Mouse (Mus musculus) brain, adult 2 months (tissue): Measurements from ENCODE around the gene Pde10a.
A peak's percentile ranks its signal among the peaks of the same experiment; 100 is the strongest.

ENCODE experiments used
- DNase-seq: peaks from one replicate; pipeline ENCODE4 v3.0.0; 2011; ENCODE audit warnings: low read depth, low spot score

Pde10a gene

GRCm38 (mm10) chr17:8888105-8888504, 362.9 kb downstream of the Pde10a start:
- peak; percentile 51 for DNase-seq

DNA sequence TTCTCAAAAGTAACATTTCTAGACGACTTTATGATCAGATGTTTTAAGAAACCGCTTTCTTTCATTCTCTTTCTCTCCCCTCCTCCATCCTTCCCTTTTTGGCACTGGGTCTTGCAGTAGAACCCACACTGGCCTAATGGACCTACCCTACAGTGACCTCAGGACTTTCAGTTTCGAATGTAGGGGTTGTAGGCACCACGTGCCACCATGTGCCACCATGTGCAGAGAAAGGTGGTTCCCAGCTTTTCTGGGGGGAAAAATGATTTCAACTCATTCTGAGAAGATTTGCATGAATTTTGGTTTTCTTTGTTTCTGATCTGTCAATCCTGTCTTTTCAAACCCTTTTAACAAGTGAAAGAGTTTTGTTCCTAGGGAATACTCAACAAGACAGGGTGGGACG, 363.5 kb downstream of the Pde10a start:
- DNase-seq, result no peak

DNA sequence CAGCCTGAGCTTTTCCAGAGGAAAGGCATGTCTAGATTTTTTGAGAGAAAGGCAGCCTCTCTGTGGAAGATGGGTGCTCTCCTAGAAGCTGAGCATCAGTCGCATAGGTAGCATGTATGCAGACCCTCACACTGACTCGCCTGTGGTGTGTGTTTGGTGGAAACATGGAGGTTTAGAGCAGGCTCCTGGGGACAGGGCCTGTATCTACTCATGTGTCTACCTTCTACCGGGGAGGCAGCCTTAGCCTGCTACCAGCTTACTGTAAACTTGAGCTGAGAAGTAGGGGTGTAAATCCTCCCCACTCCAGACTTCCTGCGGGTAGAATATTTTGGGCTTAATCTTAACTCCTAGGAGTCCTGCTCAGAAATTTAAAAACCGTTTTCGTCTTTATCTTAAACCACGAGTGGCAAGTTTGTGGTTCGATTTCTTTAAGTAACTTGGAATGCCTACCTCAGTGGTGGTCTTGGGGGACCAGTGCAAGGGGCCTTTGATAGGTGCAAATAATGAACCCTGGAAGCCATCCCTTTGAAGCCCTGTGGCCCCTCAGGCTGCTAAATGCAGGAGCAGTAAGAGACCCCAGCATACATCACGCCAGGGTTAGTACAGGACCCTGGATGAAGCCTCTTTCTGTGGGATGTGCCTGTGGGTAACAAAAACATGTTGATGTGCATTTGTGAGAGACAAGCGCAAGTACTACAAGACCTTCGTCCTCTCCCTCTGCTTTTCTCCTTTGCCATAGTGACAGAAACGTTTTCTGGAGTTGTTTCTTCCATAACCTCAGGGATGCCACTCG, 367.2 kb downstream of the Pde10a start:
- no peak for DNase-seq

- DNase-seq, result no peak
Measured at GRCm38 (mm10) chr17:8895991-8896390, 370.8 kb downstream of the Pde10a start.

DNA sequence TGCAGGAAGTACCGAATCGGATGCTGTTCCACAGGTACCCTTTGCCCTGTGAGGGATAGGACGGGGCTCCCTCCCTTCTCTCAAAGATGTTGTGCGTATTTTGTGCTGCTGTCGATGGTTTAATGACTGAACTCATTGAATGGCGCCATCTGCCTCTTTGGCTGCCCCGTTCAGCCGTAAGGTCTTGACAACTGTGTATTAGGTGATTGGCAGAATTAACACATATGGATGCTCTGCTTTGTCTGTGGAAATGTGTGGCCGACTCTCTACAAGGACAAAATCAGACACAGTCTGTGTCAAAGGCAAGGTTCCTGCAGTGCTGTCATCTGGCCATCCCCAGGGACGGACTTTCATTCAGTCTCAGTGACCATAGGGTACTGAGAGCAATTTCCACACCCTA, 372.6 kb downstream of the Pde10a start:
- peak; percentile 39 for DNase-seq

- DNase-seq, result peak; percentile 64
Measured at GRCm38 (mm10) chr17:8898221-8898620, 373.0 kb downstream of the Pde10a start.

DNA sequence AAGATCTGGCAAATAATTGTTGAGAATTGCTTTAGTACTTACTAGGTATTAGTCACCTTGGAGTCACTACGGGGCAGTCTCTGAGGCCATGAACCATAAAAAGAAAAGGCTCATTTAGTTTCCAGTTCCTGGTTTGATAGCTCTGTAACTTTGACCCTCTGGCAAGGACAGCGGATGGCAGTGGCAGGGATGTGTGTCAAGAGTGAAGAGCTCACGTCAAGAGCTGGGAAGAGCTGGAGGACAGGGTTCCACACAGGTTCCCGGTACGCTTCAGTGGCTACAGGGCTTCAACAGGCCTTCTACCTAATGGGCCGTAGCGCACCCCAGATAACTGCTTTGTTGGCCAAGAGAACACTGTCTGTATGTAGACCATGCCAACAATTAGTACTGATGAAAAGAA, 374.0 kb downstream of the Pde10a start:
- DNase-seq, result no peak

GRCm38 (mm10) chr17:8903555-8904283, 378.5 kb downstream of the Pde10a start:
- DNase-seq, result peak; percentile 65

DNA sequence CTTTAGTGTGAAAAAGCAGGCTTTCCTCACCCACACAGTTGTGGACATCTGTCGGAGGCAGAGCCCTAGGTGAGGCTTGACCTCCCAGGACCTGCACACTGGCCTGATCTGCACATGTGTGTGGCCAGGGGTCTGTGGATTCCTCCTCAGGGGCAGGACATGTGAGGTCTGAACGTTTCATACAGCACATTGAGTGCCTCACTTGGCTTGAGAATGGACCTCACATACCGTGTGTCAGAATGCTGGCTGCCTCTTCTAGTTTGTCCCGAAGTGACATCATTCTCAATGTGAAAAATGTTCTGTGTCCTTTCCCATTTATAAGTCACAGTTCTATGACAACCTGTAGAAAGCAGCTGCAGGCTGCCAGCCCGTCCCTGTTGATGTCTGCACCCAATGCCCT, 385.4 kb downstream of the Pde10a start:
- DNase-seq, result no peak

DNA sequence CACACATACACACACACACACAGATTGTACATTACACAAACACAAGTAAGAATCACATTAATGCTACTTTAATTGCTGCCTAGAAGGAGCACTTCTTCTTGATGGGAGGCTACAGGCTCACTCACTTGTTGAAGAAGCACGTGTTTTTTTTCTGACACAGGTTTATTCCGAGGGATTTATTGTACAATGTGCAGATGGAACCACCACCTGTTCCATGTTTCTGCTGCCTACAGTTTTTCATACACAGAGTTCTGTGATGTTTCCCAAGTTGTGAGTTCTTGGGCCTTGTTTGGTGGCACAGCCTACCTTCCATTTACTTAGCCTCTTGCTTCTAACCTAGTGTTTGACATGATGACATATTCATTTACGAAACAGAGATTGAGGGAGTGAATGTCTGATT, 387.8 kb downstream of the Pde10a start:
- peak; percentile 65 for DNase-seq

DNA sequence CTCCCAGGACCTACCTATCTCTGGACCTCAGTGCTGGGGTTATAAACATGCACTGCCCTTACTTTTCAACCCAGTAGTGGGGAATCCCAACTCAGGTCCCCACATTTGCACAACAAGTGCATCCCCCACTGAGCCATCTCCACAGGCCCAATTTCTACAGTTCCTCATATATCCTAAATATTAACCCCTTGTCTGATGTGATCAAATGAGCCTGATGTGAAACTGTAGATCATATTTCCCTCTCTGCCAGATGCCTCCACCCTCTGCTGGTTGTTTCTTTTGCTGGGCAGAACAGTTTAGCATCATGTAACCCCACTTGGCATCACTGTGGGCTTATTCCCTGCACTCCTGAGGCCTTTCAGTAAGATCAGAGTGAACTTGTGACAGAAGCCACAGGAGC, 390.5 kb downstream of the Pde10a start:
- DNase-seq, result no peak

DNA sequence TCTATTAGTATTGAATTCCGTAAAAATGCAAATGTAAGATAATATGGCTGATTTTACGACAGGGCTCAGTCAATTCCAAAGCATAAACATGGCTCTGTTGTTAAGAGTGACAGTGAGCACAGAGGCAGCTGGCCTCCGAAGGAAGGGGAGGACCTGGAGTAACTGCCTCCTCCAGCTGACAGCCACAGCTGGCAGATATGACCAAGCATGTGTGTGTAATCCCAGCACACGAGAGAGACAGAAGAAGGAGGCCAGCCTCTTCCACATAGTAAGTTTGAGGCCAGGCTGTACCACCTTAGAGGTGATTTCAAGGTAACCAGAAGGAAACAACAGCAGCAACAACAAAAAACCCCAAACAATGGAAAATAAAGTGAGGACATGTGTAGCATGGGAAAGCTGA, 397.9 kb downstream of the Pde10a start:
- no peak for DNase-seq

DNA sequence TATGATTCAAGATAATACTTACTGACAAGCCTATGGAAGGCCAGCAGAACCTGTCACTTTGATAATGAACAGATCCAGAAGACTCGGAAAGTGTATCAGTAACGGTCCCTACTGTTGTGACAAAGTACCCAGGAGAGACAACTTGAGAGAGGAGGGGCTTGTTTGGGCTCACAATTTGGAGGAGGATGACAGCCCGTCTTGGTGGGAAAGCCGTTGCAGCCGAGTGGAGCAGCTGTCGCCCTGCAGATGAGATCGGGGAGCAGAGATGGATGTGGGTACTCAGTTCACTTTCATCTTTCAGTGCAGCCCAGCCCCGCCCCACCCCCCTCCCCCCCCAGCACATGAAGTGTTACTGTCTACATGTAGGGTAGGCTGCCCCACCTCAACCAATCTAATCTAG, 398.6 kb downstream of the Pde10a start:
- DNase-seq, result no peak

- DNase-seq, result peak; percentile 62
Measured at GRCm38 (mm10) chr17:8925819-8926383, 400.7 kb downstream of the Pde10a start.

DNA sequence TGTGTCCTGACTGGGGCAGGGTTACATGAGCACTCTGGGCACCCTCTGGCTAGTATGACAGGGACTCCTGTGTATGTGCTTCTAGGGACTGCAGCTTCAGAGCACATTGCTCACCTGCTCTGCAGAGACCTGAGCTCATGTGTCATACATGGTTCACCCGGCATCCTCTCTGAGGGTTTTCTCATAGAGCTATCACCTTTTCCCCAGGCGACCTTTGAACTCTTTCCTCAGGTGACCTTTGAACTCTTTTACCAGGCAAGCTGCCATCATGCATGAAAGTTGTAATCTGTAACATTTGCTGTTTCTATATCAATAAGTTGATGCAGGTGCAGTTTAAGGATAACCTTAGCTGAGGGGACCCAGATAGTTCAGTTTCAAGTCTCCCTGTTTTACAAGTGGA, 403.4 kb downstream of the Pde10a start:
- no peak for DNase-seq

DNA sequence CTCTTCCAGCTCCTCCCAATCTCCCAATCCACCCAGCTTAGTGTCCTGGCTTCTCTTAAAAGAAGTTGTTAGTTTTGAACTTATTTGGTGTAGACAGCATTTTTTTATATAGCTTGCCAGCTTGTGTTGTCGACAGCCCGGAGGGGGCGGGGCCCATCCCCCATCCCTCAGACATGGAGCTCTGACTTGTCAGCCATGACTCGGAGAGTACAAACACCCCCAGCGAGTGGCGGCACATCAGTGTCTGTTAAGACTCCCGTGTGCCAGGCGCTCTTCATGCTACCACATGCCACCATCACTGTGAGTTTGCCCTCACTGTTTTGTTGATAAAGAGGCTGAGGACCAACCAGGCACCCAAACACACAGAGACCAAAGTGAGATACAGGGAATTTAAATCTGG, 404.5 kb downstream of the Pde10a start:
- DNase-seq, result peak; percentile 49

- peak; percentile 55 for DNase-seq
Measured at GRCm38 (mm10) chr17:8935604-8936003, 410.4 kb downstream of the Pde10a start.

- peak; percentile 76 for DNase-seq
Measured at GRCm38 (mm10) chr17:8936603-8937002, 411.4 kb downstream of the Pde10a start.

GRCm38 (mm10) chr17:8951588-8951987, 426.4 kb downstream of the Pde10a start:
- peak; percentile 48 for DNase-seq

DNA sequence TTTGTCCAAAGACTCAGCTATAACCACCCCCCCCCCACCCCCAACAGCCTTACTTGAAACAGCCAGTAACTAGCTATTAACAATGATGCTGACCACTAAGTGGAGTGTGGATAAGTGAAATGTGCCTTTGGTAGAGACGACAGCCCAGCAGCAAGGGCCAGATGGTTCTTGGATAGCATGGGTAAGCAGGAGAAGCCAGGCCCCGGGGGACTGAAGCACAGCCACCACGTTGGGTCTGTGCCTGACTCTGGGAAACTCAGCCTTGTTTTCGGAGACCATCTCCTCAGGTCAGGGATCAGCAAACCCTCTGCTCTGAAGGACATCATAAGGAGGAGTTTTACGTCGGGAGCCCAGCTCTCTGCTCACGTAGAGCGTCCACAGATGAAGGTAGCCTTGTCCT, 427.8 kb downstream of the Pde10a start:
- DNase-seq, result no peak

DNA sequence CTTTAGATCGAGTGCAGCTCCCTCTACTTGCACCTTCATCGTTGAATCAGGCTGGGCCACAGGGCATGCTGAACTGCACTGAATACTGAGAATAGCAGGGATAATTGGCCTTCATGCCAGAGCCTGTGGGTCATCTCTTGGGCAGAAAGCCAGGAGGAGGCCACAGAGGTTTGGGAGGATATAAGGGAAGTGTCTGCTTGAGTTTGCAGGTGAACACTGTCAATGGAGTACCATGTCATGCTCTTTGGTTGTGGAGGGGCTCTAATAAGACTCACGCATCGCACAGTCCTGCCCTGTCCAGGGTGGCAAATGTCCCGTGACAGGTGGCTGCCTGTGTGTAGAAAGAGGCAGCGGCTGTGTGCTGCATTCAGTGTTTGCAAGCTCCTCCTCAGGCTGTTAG, 433.0 kb downstream of the Pde10a start:
- peak; percentile 55 for DNase-seq

GRCm38 (mm10) chr17:8960386-8960785, 435.2 kb downstream of the Pde10a start:
- peak; percentile 60 for DNase-seq

DNA sequence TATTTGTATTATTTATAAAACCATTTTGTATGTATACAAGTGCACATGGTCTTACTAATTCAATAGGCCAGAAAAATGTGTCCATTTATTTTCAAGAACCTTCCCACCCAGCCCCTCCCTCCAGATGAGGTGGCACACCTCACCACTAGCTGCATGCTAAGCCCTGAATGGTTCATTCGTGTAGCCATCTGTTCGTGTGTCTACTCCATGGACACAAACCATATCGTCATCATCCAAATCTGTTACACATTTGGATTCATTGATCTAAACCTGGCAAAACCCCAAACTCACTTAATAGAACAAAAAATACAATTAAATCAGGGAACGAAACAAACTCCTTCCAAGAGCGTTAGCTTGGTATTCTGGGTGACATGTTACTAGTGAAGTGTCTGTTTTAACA, 435.9 kb downstream of the Pde10a start:
- no peak for DNase-seq
